8 mouse cellular contexts compared by ENCODE assay signal in the genomic region with DNA sequence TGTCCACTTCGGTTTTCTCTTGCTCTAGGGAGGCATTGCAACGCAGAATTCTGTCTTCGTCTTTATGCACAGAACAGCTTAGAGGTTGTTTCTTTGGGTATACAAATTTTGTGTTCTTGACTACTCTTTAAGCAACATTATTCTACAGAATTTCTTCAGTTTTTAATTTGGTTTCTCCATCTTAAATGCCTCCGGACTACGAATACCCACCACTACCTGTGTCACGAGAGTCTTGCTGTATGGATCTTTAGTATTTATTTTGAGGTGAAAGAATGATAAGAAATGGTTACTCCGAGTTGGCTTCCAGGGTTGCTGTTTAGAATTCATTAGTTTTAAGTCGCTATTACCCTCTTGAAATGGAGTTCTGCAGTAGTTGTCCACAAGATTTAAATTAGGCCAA. TPM values are rescaled to one million over a fixed set of nuclear protein-coding genes. Genes with fewer than 3 reads are reported as not detected.
DNase-seq lines count a peak whose midpoint lies in the region; ATAC-seq and TF ChIP-seq lines count a peak whose summit lies in the region.

No protein-coding gene starts in this region.

- peak overlapping the region; percentile 87 for H3K9ac ChIP-seq in heart, embryonic 16.5 days (ENCODE audit: low read length)
- no peak overlapping the region for H3K9ac ChIP-seq in heart, adult 2 months (ENCODE audit: low read depth, low read length)
- H3K9ac ChIP-seq in hindbrain, embryonic 14.5 days: peak overlapping the region; percentile 84
- peak overlapping the region; percentile 70; the same call in 1 of the 2 replicates for H3K9ac ChIP-seq in midbrain, embryonic 14.5 days (replicated peaks; ENCODE audit: low read length)

- H3K4me2 ChIP-seq in heart, embryonic 16.5 days (ENCODE audit: low read depth, low read length): peak overlapping the region; percentile 79
- H3K4me2 ChIP-seq in hindbrain, embryonic 14.5 days (replicated peaks): peak overlapping the region; percentile 54
- H3K4me2 ChIP-seq in midbrain, embryonic 14.5 days (ENCODE audit: low read length): peak overlapping the region; percentile 64

- H3K27ac ChIP-seq in heart, embryonic 16.5 days (ENCODE audit: low read length): no peak overlapping the region
- no peak overlapping the region for H3K27ac ChIP-seq in heart, adult 2 months
- no peak overlapping the region for H3K27ac ChIP-seq in cortical plate, adult 2 months (ENCODE audit: insufficient read depth, low read length)
- H3K27ac ChIP-seq in hindbrain, embryonic 14.5 days: 0 out of 2 replicates have a peak overlapping the region, but pooled peaks have one; percentile 96
- no peak overlapping the region for H3K27ac ChIP-seq in midbrain, embryonic 14.5 days (replicated peaks; ENCODE audit: low read depth, low read length)
- no peak overlapping the region for H3K27ac ChIP-seq in kidney, adult 2 months (ENCODE audit: insufficient read depth, low read depth, low read length)

- no peak for ATAC-seq in heart, embryonic 16.5 days (replicated peaks; ENCODE audit: extremely low read depth, insufficient read depth, low FRiP score)
- no peak for ATAC-seq in hindbrain, embryonic 14.5 days (ENCODE audit: low FRiP score)
- ATAC-seq in midbrain, embryonic 14.5 days (ENCODE audit: low FRiP score, low TSS enrichment): no peak

- no peak for DNase-seq in heart, adult 2 months
- DNase-seq in hindbrain, embryonic 14.5 days (ENCODE audit: low spot score): no peak
- DNase-seq in midbrain, embryonic 14.5 days: no peak
- DNase-seq in gastrocnemius, adult 8-10 months (ENCODE audit: low spot score in 2 of 2): no peak
- DNase-seq in right cerebral cortex, adult 18-20 months: no peak
- DNase-seq in kidney, adult 2 months: no peak

- H3K27me3 ChIP-seq in heart, embryonic 16.5 days (ENCODE audit: control insufficient read depth, insufficient read depth, low read length): no peaks in the 10 kb centered on the region
- no peaks in the 10 kb centered on the region for H3K27me3 ChIP-seq in heart, adult 2 months (ENCODE audit: control insufficient read depth, insufficient read depth, low read length)
- H3K27me3 ChIP-seq in hindbrain, embryonic 14.5 days (ENCODE audit: control insufficient read depth, insufficient read depth, low read length): no peaks in the 10 kb centered on the region
- H3K27me3 ChIP-seq in midbrain, embryonic 14.5 days (ENCODE audit: control insufficient read depth, insufficient read depth, low read length): no peaks in the 10 kb centered on the region
- H3K27me3 ChIP-seq in kidney, adult 2 months (replicated peaks; ENCODE audit: control insufficient read depth, insufficient read depth, low read length): no peaks in the 10 kb centered on the region

- no peak for TF ChIP-seq CTCF in heart, adult 2 months (IDR thresholded peaks at IDR 0.05)
- no peak for TF ChIP-seq CTCF in cortical plate, adult 2 months (IDR thresholded peaks at IDR 0.05; ENCODE audit: extremely low read depth, insufficient read depth, low read length)
- no peak for TF ChIP-seq CTCF in kidney, adult 2 months (conservative IDR thresholded peaks at IDR 0.05; ENCODE audit: insufficient read depth, insufficient read length, low read depth, low read length)

- no peaks in the 10 kb centered on the region; the same call in none of the 2 replicates for H3K79me2 ChIP-seq in heart, adult 2 months (replicated peaks; ENCODE audit: control insufficient read depth, insufficient read depth, low read length)

- 53% methylated on average over 8 of the region's 8 CpGs for WGBS in heart, embryonic 16.5 days
- 82% methylated on average over 8 of the region's 8 CpGs for WGBS in heart, adult 2 months
- 47% methylated on average over 8 of the region's 8 CpGs for WGBS in hindbrain, embryonic 14.5 days
- WGBS in midbrain, embryonic 14.5 days: 46% methylated on average over 8 of the region's 8 CpGs
- 80% methylated on average over 8 of the region's 8 CpGs for WGBS in kidney, adult 2 months

- no peaks in the 10 kb centered on the region for H3K36me3 ChIP-seq in heart, embryonic 16.5 days (ENCODE audit: control insufficient read depth, insufficient read depth)
- H3K36me3 ChIP-seq in heart, adult 2 months (ENCODE audit: control insufficient read depth, insufficient read depth, low read length): no peaks in the 10 kb centered on the region
- no peaks in the 10 kb centered on the region for H3K36me3 ChIP-seq in hindbrain, embryonic 14.5 days (replicated peaks; ENCODE audit: control insufficient read depth, insufficient read depth)
- peaks cover 3% of the 10 kb centered on the region; the same call in 1 of the 2 replicates for H3K36me3 ChIP-seq in midbrain, embryonic 14.5 days (ENCODE audit: control insufficient read depth, insufficient read depth, low read length)
- no peaks in the 10 kb centered on the region for H3K36me3 ChIP-seq in kidney, adult 2 months (ENCODE audit: control insufficient read depth, insufficient read depth, low read length)

- no peak for TF ChIP-seq EP300 in heart, adult 2 months (IDR thresholded peaks at IDR 0.05; ENCODE audit: insufficient read depth, low read depth, low read length)

- no peak for TF ChIP-seq POLR2A in heart, adult 2 months (IDR thresholded peaks at IDR 0.05; ENCODE audit: insufficient read depth, low read depth, low read length)
- TF ChIP-seq POLR2A in cortical plate, adult 2 months (IDR thresholded peaks at IDR 0.05; ENCODE audit: extremely low read depth, insufficient read depth, low read length): no peak
- TF ChIP-seq POLR2A in kidney, adult 2 months (IDR thresholded peaks at IDR 0.05; ENCODE audit: low read depth, low read length): no peak

- peaks cover 10% of the 10 kb centered on the region for H3K4me1 ChIP-seq in heart, embryonic 16.5 days (ENCODE audit: control insufficient read depth, insufficient read depth, low read length)
- peaks cover 1% of the 10 kb centered on the region; the same call in 1 of the 2 replicates for H3K4me1 ChIP-seq in heart, adult 2 months (ENCODE audit: control insufficient read depth, insufficient read depth, low read length)
- peaks cover 3% of the 10 kb centered on the region; the same call in 1 of the 2 replicates for H3K4me1 ChIP-seq in cortical plate, adult 2 months (ENCODE audit: control insufficient read depth, insufficient read depth, low read length)
- H3K4me1 ChIP-seq in hindbrain, embryonic 14.5 days (replicated peaks; ENCODE audit: control insufficient read depth, insufficient read depth, low read length): peaks cover 18% of the 10 kb centered on the region
- H3K4me1 ChIP-seq in midbrain, embryonic 14.5 days (ENCODE audit: control insufficient read depth, insufficient read depth, low read length): peaks cover 8% of the 10 kb centered on the region
- 0 out of 2 replicates have a peak, but pooled peaks cover 4% of the 10 kb centered on the region for H3K4me1 ChIP-seq in kidney, adult 2 months (ENCODE audit: control insufficient read depth, insufficient read depth, low read length)

- H3K4me3 ChIP-seq in heart, embryonic 16.5 days (ENCODE audit: low read length): peak overlapping the region; percentile 93
- no peak overlapping the region; the same call in 1 of the 2 replicates for H3K4me3 ChIP-seq in heart, adult 2 months
- peak overlapping the region; percentile 64 for H3K4me3 ChIP-seq in cortical plate, adult 2 months (ENCODE audit: insufficient read depth, low read length)
- peak overlapping the region; percentile 85 for H3K4me3 ChIP-seq in hindbrain, embryonic 14.5 days (replicated peaks; ENCODE audit: low read length)
- H3K4me3 ChIP-seq in midbrain, embryonic 14.5 days (replicated peaks; ENCODE audit: low read depth, low read length): peak overlapping the region; percentile 81
- H3K4me3 ChIP-seq in kidney, adult 2 months (ENCODE audit: insufficient read depth, low read depth, low read length): no peak overlapping the region

- intact Hi-C loops in heart, adult 2 months (cut with DNase I): loop anchor here (5.0 kb wide), 2 partner anchors 48 to 342 kb away; a partner anchor contains a TSS

- H3K9me3 ChIP-seq in heart, embryonic 16.5 days (replicated peaks; ENCODE audit: control insufficient read depth, low read length): no peaks in the 10 kb centered on the region
- no peaks in the 10 kb centered on the region for H3K9me3 ChIP-seq in hindbrain, embryonic 14.5 days (ENCODE audit: control insufficient read depth, low read length)
- no peaks in the 10 kb centered on the region for H3K9me3 ChIP-seq in midbrain, embryonic 14.5 days (ENCODE audit: control insufficient read depth, low read length)

RNA-seq across cellular contexts. Expression of a gene that starts 1.3 kb away (rescaled TPM):
- polyA plus RNA-seq in heart, embryonic 16.5 days (2015; fragmentation: Nextera tagmentation; extraction: Ambion mirVana): 30.9 and 37.0 TPM in 2 replicates
- 10 to 100 TPM; 16.1 to 20.2 TPM for total RNA-seq in heart, adult 2 months (2021)
- 17.7 and 21.9 TPM in 2 replicates for polyA plus RNA-seq in heart, adult 2 months (2012; rRNA removed)
- polyA plus RNA-seq in cortical plate, adult 2 months (2012; rRNA removed): 15.4 and 17.4 TPM in 2 replicates
- polyA plus RNA-seq in hindbrain, embryonic 14.5 days (2014; fragmentation: Nextera tagmentation; extraction: Ambion mirVana): 24.8 and 30.9 TPM in 2 replicates
- polyA plus RNA-seq in midbrain, embryonic 14.5 days (2014; fragmentation: Nextera tagmentation; extraction: Ambion mirVana): 22.3 and 29.8 TPM in 2 replicates
- 10 to 100 TPM; 11.8 to 13.3 (median 12.6) TPM for total RNA-seq in gastrocnemius, adult 8-10 months (2022)
- polyA plus RNA-seq in kidney, adult 2 months (2012; rRNA removed): 24.9 and 33.6 TPM in 2 replicates

Comparison
In these comparisons a context has a peak if more than half of its experiments do, and no peak if none do; other contexts are left out.
1. H3K4me3 ChIP-seq: peak in heart, embryonic 16.5 days (single experiment), cortical plate, adult 2 months (single experiment), hindbrain, embryonic 14.5 days (single experiment) and midbrain, embryonic 14.5 days (single experiment); none in heart, adult 2 months (single experiment) and kidney, adult 2 months (single experiment).
2. Peak in every context shown above with its lines, with median percentiles within 50 percentile points of each other: H3K4me2 ChIP-seq.